Mouse (Mus musculus): ENCODE data around the gene Arhgef5.

- TF ChIP-seq POLR2A (IDR thresholded peaks at IDR 0.05; ENCODE audit: borderline replicate concordance, low read depth, low read length) (no peak), CTCF (IDR thresholded peaks at IDR 0.05; ENCODE audit: low read depth, low read length) (no peak)
Observed at GRCm38 (mm10) chr6:43266356-43266755, 974 bp downstream of the Arhgef5 start.

Data from bone marrow macrophage, adult 2 months (primary cell).